Mouse (Mus musculus) heart, embryonic 16.5 days (tissue): Measurements from ENCODE around the gene Arid1b. TPM values are rescaled to one million over a fixed set of nuclear protein-coding genes. Genes with fewer than 3 reads are reported as not detected.

Experiments used
- ATAC-seq: fragments of 200-750 bp; cut with Nextera tagmentation; replicated peaks from 2 replicates; pipeline ENCODE4 v1.8.0; 2017; ENCODE audit warnings: moderate number of reproducible peaks; ENCODE audit not compliant: insufficient read depth, low FRiP score; ENCODE audit errors: extremely low read depth
- H3K27ac ChIP-seq: fragments of 300-500 bp; sonication (generic); 2 replicates; pipeline ENCODE4 v1.5.1; 2014; ENCODE audit warnings: mild to moderate bottlenecking, low read length, control low read depth, moderate library complexity
- H3K27me3 ChIP-seq: fragments of 300-500 bp; sonication (generic); 2 replicates; pipeline ENCODE4 v1.6.1; 2014; ENCODE audit warnings: low read length, mixed read lengths; ENCODE audit not compliant: control insufficient read depth, insufficient read depth
- H3K36me3 ChIP-seq: fragments of 300-500 bp; sonication (generic); 2 replicates; pipeline ENCODE4 v1.6.1; 2014; ENCODE audit not compliant: control insufficient read depth, insufficient read depth
- H3K4me1 ChIP-seq: fragments of 300-500 bp; sonication (generic); 2 replicates; pipeline ENCODE4 v1.6.1; 2014; ENCODE audit warnings: low read length, mixed read lengths; ENCODE audit not compliant: control insufficient read depth, insufficient read depth
- H3K4me2 ChIP-seq: fragments of 300-500 bp; sonication (generic); 2 replicates; pipeline ENCODE4 v1.6.1; 2014; ENCODE audit warnings: low read depth, mild to moderate bottlenecking, control low read depth, low read length
- H3K4me3 ChIP-seq: fragments of 300-500 bp; sonication (generic); 2 replicates; pipeline ENCODE4 v1.5.1; 2014; ENCODE audit warnings: mild to moderate bottlenecking, control low read depth, low read length
- H3K9ac ChIP-seq: fragments of 300-500 bp; sonication (generic); 2 replicates; pipeline ENCODE4 v1.6.1; 2014; ENCODE audit warnings: low read length, control low read depth
- H3K9me3 ChIP-seq: fragments of 300-500 bp; sonication (generic); replicated peaks from 2 replicates; pipeline ENCODE4 v1.6.1; 2016; ENCODE audit warnings: low read length; ENCODE audit not compliant: control insufficient read depth
- WGBS: fragments of 180-500 bp; shearing (Covaris S2); extraction: QIAGEN DNeasy Blood & Tissue Kit; methylation state at CpG from one replicate; pipeline ENCODE4 v1.1.7; 2014; 5-methylcytosine and 5-hydroxymethylcytosine counted together
- polyA plus RNA-seq: library from polyadenylated mRNA; unstranded; fragments of >200 nt; fragmentation: Nextera tagmentation; extraction: Ambion mirVana; gene quantifications from 2 replicates; pipeline ENCODE4 v1.2.1, GENCODE M21; 2015

Gene Arid1b
- polyA plus RNA-seq, 1 experiment from 2014 or later, result 7.1 TPM

GRCm38 (mm10) chr17:5125856-5126806 is 132.0 kb downstream of the Arid1b start:
- H3K4me3 ChIP-seq, result no peak overlapping the region
- no peaks in the 10 kb centered on the region for H3K27me3 ChIP-seq
- H3K9me3 ChIP-seq, result no peaks in the 10 kb centered on the region
- 0 out of 2 replicates have a peak, but pooled peaks cover 3% of the 10 kb centered on the region for H3K36me3 ChIP-seq
- no peak overlapping the region for H3K4me2 ChIP-seq
- H3K9ac ChIP-seq, result no peak overlapping the region
- no peak for ATAC-seq
- 86% methylated on average over 5 of the region's 5 CpGs for WGBS
- H3K4me1 ChIP-seq, result peaks cover 12% of the 10 kb centered on the region
- no peak overlapping the region for H3K27ac ChIP-seq

- H3K9me3 ChIP-seq, result no peaks in the 10 kb centered on the region
- H3K4me3 ChIP-seq, result no peak overlapping the region
- ATAC-seq, result no peak
- 82% methylated on average over 2 of the region's 2 CpGs for WGBS
- no peaks in the 10 kb centered on the region for H3K27me3 ChIP-seq
- H3K36me3 ChIP-seq, result 0 out of 2 replicates have a peak, but pooled peaks cover 3% of the 10 kb centered on the region
- peaks cover 10% of the 10 kb centered on the region for H3K4me1 ChIP-seq
- no peak overlapping the region for H3K27ac ChIP-seq
- no peak overlapping the region for H3K4me2 ChIP-seq
- no peak overlapping the region for H3K9ac ChIP-seq
Observed at GRCm38 (mm10) chr17:5129606-5130005, 135.5 kb downstream of the Arid1b start.

GRCm38 (mm10) chr17:5130116-5130515 is 136.0 kb downstream of the Arid1b start:
- WGBS, result 76% methylated on average over 4 of the region's 4 CpGs
- no peak overlapping the region for H3K4me2 ChIP-seq
- no peak for ATAC-seq
- H3K27ac ChIP-seq, result no peak overlapping the region
- H3K4me3 ChIP-seq, result no peak overlapping the region
- H3K36me3 ChIP-seq, result 0 out of 2 replicates have a peak, but pooled peaks cover 3% of the 10 kb centered on the region
- H3K27me3 ChIP-seq, result no peaks in the 10 kb centered on the region
- no peaks in the 10 kb centered on the region for H3K9me3 ChIP-seq
- H3K9ac ChIP-seq, result no peak overlapping the region
- peaks cover 5% of the 10 kb centered on the region for H3K4me1 ChIP-seq

DNA sequence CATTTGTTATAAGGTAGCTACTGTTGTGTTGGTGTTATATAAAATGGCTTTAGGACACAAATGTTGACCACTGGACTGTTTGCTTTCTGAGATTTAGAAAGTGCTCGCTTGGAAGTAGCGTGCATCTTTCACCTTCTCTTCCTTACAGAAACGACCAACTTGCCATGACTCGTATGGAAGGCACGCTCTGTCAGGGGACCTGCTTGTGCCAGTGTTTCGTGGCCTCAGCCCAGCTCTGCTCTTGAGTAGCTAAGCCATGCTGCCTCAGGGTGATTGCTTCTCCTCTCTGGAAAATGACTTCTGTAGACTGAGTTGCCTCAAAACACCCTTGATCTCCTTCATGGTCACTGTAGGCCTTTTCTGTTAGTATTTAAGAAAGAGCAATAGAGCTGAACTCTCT is 137.6 kb downstream of the Arid1b start:
- 92% methylated on average over 6 of the region's 6 CpGs for WGBS
- Histone ChIP-seq H3K9ac (no peak overlapping the region), H3K36me3 (0 out of 2 replicates have a peak, but pooled peaks cover 3% of the 10 kb centered on the region), H3K27ac (no peak overlapping the region), H3K9me3 (no peaks in the 10 kb centered on the region), H3K4me3 (no peak overlapping the region), H3K27me3 (no peaks in the 10 kb centered on the region), H3K4me1 (no peaks in the 10 kb centered on the region), H3K4me2 (no peak overlapping the region)
- ATAC-seq, result no peak

DNA sequence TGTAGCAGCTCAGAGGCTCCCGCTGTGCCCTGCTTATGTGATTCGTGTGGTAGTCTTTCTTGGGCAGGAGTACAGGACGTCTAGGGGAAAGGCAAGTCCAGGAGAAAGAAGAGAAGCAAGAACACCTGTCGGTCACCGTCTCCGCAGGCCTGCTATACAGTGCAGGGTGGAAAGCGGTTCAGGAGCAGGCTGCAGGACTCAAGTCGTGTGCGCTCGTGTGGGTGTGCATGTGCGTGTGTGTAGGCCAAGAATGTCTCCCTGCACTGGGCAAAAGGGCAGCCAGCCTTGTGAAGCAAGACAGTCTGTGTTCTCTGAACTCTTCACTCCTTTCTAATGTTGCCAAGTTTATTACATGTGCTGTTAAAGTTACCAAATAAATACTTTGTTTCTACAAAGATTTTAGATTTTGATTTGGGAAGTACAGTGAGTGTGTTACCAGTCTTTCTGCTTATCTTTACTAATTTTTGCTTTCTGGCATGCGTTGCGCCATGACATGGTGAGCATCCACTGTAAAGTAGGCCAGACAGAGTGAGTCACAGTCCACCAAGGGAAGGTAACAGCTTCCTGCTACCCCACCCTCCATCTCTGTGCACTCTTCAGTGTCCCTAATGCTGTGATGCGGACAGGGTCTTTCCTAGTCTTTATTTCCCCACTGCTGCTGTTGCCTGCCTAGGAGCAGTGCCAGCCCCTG is 138.3 kb downstream of the Arid1b start:
- Histone ChIP-seq H3K4me3 (no peak overlapping the region), H3K4me1 (no peaks in the 10 kb centered on the region), H3K9me3 (no peaks in the 10 kb centered on the region), H3K36me3 (no peaks in the 10 kb centered on the region), H3K9ac (no peak overlapping the region), H3K27me3 (no peaks in the 10 kb centered on the region), H3K4me2 (no peak overlapping the region), H3K27ac (no peak overlapping the region)
- WGBS, result 87% methylated on average over 14 of the region's 14 CpGs
- no peak for ATAC-seq

DNA sequence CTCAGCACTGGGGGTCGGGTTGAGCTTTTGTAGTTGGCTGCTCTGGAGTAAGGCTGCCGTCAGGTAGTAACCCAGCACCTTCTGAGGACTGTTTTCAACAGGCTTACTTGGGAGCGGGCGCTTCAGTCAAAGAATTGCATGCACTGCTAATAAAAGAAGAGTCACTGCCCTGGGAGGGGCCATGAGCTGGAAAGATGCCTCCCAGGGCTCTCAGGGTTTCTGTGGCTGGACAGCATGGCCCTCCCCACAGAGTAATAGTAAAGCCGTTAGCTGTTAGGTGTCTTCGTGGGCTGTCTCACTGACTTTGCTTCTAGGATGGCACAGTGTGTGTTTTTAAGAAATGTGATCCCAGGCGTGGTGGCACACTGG is 138.8 kb downstream of the Arid1b start:
- ATAC-seq, result no peak
- Histone ChIP-seq H3K9ac (no peak overlapping the region), H3K4me1 (peaks cover 4% of the 10 kb centered on the region), H3K4me3 (no peak overlapping the region), H3K36me3 (no peaks in the 10 kb centered on the region), H3K9me3 (no peaks in the 10 kb centered on the region), H3K27me3 (no peaks in the 10 kb centered on the region), H3K27ac (no peak overlapping the region), H3K4me2 (no peak overlapping the region)
- WGBS, result 81% methylated on average over 7 of the region's 7 CpGs

DNA sequence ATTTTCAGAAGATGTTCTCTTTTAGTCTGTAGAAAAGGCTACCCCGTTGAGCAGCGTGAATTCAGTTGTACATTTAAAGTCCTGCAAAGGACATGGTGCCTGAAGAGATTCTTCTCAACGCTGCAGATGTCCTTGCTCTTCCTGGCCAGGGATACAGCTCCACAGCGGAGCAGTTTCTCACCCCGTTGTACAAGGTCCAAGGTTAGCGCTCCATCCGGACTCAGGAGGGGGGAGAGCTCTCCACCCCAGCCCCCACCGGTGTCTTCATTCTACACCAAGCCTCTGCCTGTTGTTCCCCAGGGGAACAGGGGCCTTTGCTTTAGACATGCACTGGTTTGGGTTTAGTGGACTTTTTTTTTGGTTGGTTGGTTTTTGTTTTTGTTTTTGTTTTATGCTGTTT is 139.7 kb downstream of the Arid1b start:
- H3K36me3 ChIP-seq, result no peaks in the 10 kb centered on the region
- no peak overlapping the region for H3K9ac ChIP-seq
- no peaks in the 10 kb centered on the region for H3K9me3 ChIP-seq
- H3K4me1 ChIP-seq, result peaks cover 13% of the 10 kb centered on the region
- no peaks in the 10 kb centered on the region for H3K27me3 ChIP-seq
- WGBS, result 69% methylated on average over 8 of the region's 8 CpGs
- no peak overlapping the region for H3K4me3 ChIP-seq
- H3K27ac ChIP-seq, result no peak overlapping the region
- no peak overlapping the region for H3K4me2 ChIP-seq
- no peak for ATAC-seq

GRCm38 (mm10) chr17:5134271-5134670 is 140.1 kb downstream of the Arid1b start:
- H3K9ac ChIP-seq, result no peak overlapping the region
- H3K9me3 ChIP-seq, result no peaks in the 10 kb centered on the region
- H3K27me3 ChIP-seq, result no peaks in the 10 kb centered on the region
- 74% methylated on average over 8 of the region's 8 CpGs for WGBS
- H3K27ac ChIP-seq, result no peak overlapping the region
- no peak overlapping the region for H3K4me3 ChIP-seq
- no peak overlapping the region for H3K4me2 ChIP-seq
- H3K4me1 ChIP-seq, result peaks cover 16% of the 10 kb centered on the region
- no peak for ATAC-seq
- no peaks in the 10 kb centered on the region for H3K36me3 ChIP-seq

DNA sequence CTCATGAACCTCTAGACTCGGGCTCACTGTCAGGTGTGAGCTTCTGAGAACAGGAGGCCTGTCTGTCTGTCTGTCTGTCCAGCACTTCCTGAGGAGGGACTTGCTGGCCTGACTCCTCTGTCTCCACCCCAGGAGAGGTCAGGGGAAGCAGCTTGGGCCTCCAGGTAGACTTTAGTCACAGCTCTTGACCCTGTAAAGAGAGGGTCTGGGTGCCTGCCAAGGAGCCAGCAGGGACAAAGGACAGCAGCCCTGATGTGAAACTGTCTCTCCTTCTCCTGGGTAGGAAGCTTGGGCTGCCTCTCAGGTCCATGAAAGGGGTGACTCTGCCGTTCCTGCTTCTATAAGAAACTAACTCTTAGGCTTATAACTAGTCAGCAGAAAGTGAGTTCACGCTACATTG is 143.8 kb downstream of the Arid1b start:
- H3K27ac ChIP-seq, result peak overlapping the region; percentile 65
- 59% methylated on average over 3 of the region's 3 CpGs for WGBS

More for the DNA sequence above, 143.8 kb downstream of the Arid1b start:
- no peak for ATAC-seq
- peak overlapping the region; percentile 12; the same call in 1 of the 2 replicates for H3K9ac ChIP-seq
- no peaks in the 10 kb centered on the region for H3K36me3 ChIP-seq
- peaks cover 24% of the 10 kb centered on the region for H3K4me1 ChIP-seq
- H3K4me3 ChIP-seq, result no peak overlapping the region
- no peak overlapping the region for H3K4me2 ChIP-seq
- no peaks in the 10 kb centered on the region for H3K27me3 ChIP-seq
- no peaks in the 10 kb centered on the region for H3K9me3 ChIP-seq
